Mouse (Mus musculus): Measurements from ENCODE around the gene 1110032A03Rik. TPM values are rescaled to one million over a fixed set of nuclear protein-coding genes. Genes with fewer than 3 reads are reported as not detected.

1110032A03Rik gene
- polyA plus RNA-seq, 1 experiment from 2014 or later = 24.5 TPM

- Histone ChIP-seq H3K27ac (replicated peaks) (peak overlapping the region; percentile 94), H3K9me3 (no peaks in the 10 kb centered on the region), H3K9ac (peak overlapping the region; percentile 91), H3K36me3 (no peaks in the 10 kb centered on the region), H3K4me1 (peaks cover 60% of the 10 kb centered on the region), H3K4me3 (peak overlapping the region; percentile 70), H3K27me3 (replicated peaks) (no peaks in the 10 kb centered on the region), H3K4me2 (peak overlapping the region; percentile 93)
- ATAC-seq (ENCODE audit: extremely low read depth, insufficient number of reproducible peaks, low FRiP score, low TSS enrichment) = no peak
- WGBS = 5% methylated on average over 30 of the region's 30 CpGs
Observed at GRCm38 (mm10) chr9:50727171-50727924, 48.0 kb downstream of the 1110032A03Rik start.

- no peaks in the 10 kb centered on the region for H3K9me3 ChIP-seq
- H3K36me3 ChIP-seq = no peaks in the 10 kb centered on the region
- 36% methylated on average over 8 of the region's 8 CpGs for WGBS
- peak overlapping the region; percentile 70 for H3K4me3 ChIP-seq
- H3K4me2 ChIP-seq = peak overlapping the region; percentile 93
- peak overlapping the region; percentile 94 for H3K27ac ChIP-seq (replicated peaks)
- peaks cover 72% of the 10 kb centered on the region for H3K4me1 ChIP-seq
- no peaks in the 10 kb centered on the region for H3K27me3 ChIP-seq (replicated peaks)
- H3K9ac ChIP-seq = peak overlapping the region; percentile 91
- no peak for ATAC-seq (ENCODE audit: extremely low read depth, insufficient number of reproducible peaks, low FRiP score, low TSS enrichment)
Observed at GRCm38 (mm10) chr9:50725921-50726590, 49.3 kb downstream of the 1110032A03Rik start.

GRCm38 (mm10) chr9:50724661-50725330 lies 50.5 kb downstream of the 1110032A03Rik start:
- Histone ChIP-seq H3K27ac (replicated peaks) (peak overlapping the region; percentile 94), H3K9ac (peak overlapping the region; percentile 1), H3K36me3 (no peaks in the 10 kb centered on the region), H3K4me2 (peak overlapping the region; percentile 2; the same call in 1 of the 2 replicates), H3K4me1 (peaks cover 71% of the 10 kb centered on the region), H3K9me3 (no peaks in the 10 kb centered on the region), H3K4me3 (no peak overlapping the region), H3K27me3 (replicated peaks) (no peaks in the 10 kb centered on the region)
- no peak for ATAC-seq (ENCODE audit: extremely low read depth, insufficient number of reproducible peaks, low FRiP score, low TSS enrichment)
- 37% methylated on average over 3 of the region's 3 CpGs for WGBS

GRCm38 (mm10) chr9:50724147-50724546 lies 51.2 kb downstream of the 1110032A03Rik start:
- 0 out of 2 replicates have a peak, but pooled peaks cover 5% of the 10 kb centered on the region for H3K36me3 ChIP-seq
- 74% methylated on average over 2 of the region's 2 CpGs for WGBS
- peak overlapping the region; percentile 65 for H3K4me2 ChIP-seq
- peak overlapping the region; percentile 1; the same call in 1 of the 2 replicates for H3K9ac ChIP-seq
- ATAC-seq (ENCODE audit: extremely low read depth, insufficient number of reproducible peaks, low FRiP score, low TSS enrichment) = no peak
- H3K9me3 ChIP-seq = no peaks in the 10 kb centered on the region
- H3K4me3 ChIP-seq = no peak overlapping the region
- peak overlapping the region; percentile 94 for H3K27ac ChIP-seq (replicated peaks)
- peaks cover 71% of the 10 kb centered on the region for H3K4me1 ChIP-seq
- no peaks in the 10 kb centered on the region for H3K27me3 ChIP-seq (replicated peaks)

- Histone ChIP-seq H3K27me3 (replicated peaks) (no peaks in the 10 kb centered on the region), H3K36me3 (0 out of 2 replicates have a peak, but pooled peaks cover 5% of the 10 kb centered on the region), H3K4me2 (peak overlapping the region; percentile 65), H3K4me3 (peak overlapping the region; percentile 34), H3K9me3 (no peaks in the 10 kb centered on the region), H3K9ac (peak overlapping the region; percentile 71), H3K4me1 (peaks cover 69% of the 10 kb centered on the region), H3K27ac (replicated peaks) (peak overlapping the region; percentile 94)
- peak; percentile 49; the same call in 1 of the 2 replicates for ATAC-seq (ENCODE audit: extremely low read depth, insufficient number of reproducible peaks, low FRiP score, low TSS enrichment)
- WGBS = 11% methylated on average over 7 of the region's 7 CpGs
Observed at GRCm38 (mm10) chr9:50723406-50723805, 51.9 kb downstream of the 1110032A03Rik start.

- ATAC-seq (ENCODE audit: extremely low read depth, insufficient number of reproducible peaks, low FRiP score, low TSS enrichment) = no peak
- Histone ChIP-seq H3K27me3 (replicated peaks) (no peaks in the 10 kb centered on the region), H3K36me3 (0 out of 2 replicates have a peak, but pooled peaks cover 5% of the 10 kb centered on the region), H3K4me3 (peak overlapping the region; percentile 34; the same call in 1 of the 2 replicates), H3K4me1 (peaks cover 65% of the 10 kb centered on the region), H3K4me2 (peak overlapping the region; percentile 65), H3K9me3 (no peaks in the 10 kb centered on the region), H3K27ac (replicated peaks) (peak overlapping the region; percentile 94), H3K9ac (no peak overlapping the region; the same call in 1 of the 2 replicates)
- WGBS = 36% methylated on average over 8 of the region's 8 CpGs
Observed at GRCm38 (mm10) chr9:50722451-50722911, 52.8 kb downstream of the 1110032A03Rik start.

- 32% methylated on average over 12 of the region's 12 CpGs for WGBS
- ATAC-seq (ENCODE audit: extremely low read depth, insufficient number of reproducible peaks, low FRiP score, low TSS enrichment) = no peak
- H3K9ac ChIP-seq = no peak overlapping the region; the same call in 1 of the 2 replicates
- no peaks in the 10 kb centered on the region for H3K27me3 ChIP-seq (replicated peaks)
- no peak overlapping the region for H3K4me3 ChIP-seq
- no peak overlapping the region; the same call in 1 of the 2 replicates for H3K27ac ChIP-seq (replicated peaks)
- peaks cover 51% of the 10 kb centered on the region for H3K4me1 ChIP-seq
- H3K9me3 ChIP-seq = no peaks in the 10 kb centered on the region
- H3K36me3 ChIP-seq = 0 out of 2 replicates have a peak, but pooled peaks cover 8% of the 10 kb centered on the region
- H3K4me2 ChIP-seq = no peak overlapping the region
Observed at GRCm38 (mm10) chr9:50721061-50721460, 54.3 kb downstream of the 1110032A03Rik start.

- Histone ChIP-seq H3K27me3 (replicated peaks) (no peaks in the 10 kb centered on the region), H3K27ac (replicated peaks) (no peak overlapping the region), H3K9ac (no peak overlapping the region), H3K4me1 (peaks cover 29% of the 10 kb centered on the region), H3K4me2 (no peak overlapping the region), H3K36me3 (0 out of 2 replicates have a peak, but pooled peaks cover 8% of the 10 kb centered on the region), H3K9me3 (no peaks in the 10 kb centered on the region), H3K4me3 (no peak overlapping the region)
- ATAC-seq (ENCODE audit: extremely low read depth, insufficient number of reproducible peaks, low FRiP score, low TSS enrichment) = no peak
- 69% methylated on average over 4 of the region's 4 CpGs for WGBS
Observed at GRCm38 (mm10) chr9:50718878-50719277, 56.4 kb downstream of the 1110032A03Rik start.

GRCm38 (mm10) chr9:50714188-50714587 lies 61.1 kb downstream of the 1110032A03Rik start:
- ATAC-seq (ENCODE audit: extremely low read depth, insufficient number of reproducible peaks, low FRiP score, low TSS enrichment) = no peak
- no peaks in the 10 kb centered on the region for H3K9me3 ChIP-seq
- no peak overlapping the region for H3K4me2 ChIP-seq
- H3K9ac ChIP-seq = no peak overlapping the region
- no peak overlapping the region for H3K4me3 ChIP-seq
- 51% methylated on average over 4 of the region's 4 CpGs for WGBS
- H3K27ac ChIP-seq (replicated peaks) = no peak overlapping the region
- H3K27me3 ChIP-seq (replicated peaks) = no peaks in the 10 kb centered on the region
- H3K36me3 ChIP-seq = peaks cover 17% of the 10 kb centered on the region; the same call in 1 of the 2 replicates
- no peaks in the 10 kb centered on the region for H3K4me1 ChIP-seq

All from heart, embryonic 13.5 days (tissue).